Mouse (Mus musculus): ENCODE measurements around the gene March9. TPM values are rescaled to one million over a fixed set of nuclear protein-coding genes. Genes with fewer than 3 reads are reported as not detected.

Gene March9
- 1.2 and 1.3 TPM in 2 replicates for polyA plus RNA-seq (2016; fragmentation: Nextera tagmentation; extraction: Ambion mirVana)

GRCm38 (mm10) chr10:127059968-127060916 lies at the start of gene March9:
March9 (minus strand) TSS chr10:127060184.
- H3K4me1 ChIP-seq = peaks cover 56% of the 10 kb centered on the region

GRCm38 (mm10) chr10:127108262-127108583 lies 48.2 kb upstream of the March9 start:
- no peaks in the 10 kb centered on the region for H3K4me1 ChIP-seq
- peaks cover 46% of the 10 kb centered on the region for H3K36me3 ChIP-seq (replicated peaks)
- no peak overlapping the region for H3K27ac ChIP-seq (replicated peaks)
- DNase-seq (ENCODE audit: low spot score) = no peak
- no peak overlapping the region for H3K4me3 ChIP-seq
- no peaks in the 10 kb centered on the region for H3K9me3 ChIP-seq
- 86% methylated on average over 3 of the region's 3 CpGs for WGBS
- no peaks in the 10 kb centered on the region for H3K27me3 ChIP-seq (replicated peaks; ENCODE audit: low read depth, poor library complexity, severe bottlenecking)

More at GRCm38 (mm10) chr10:127059968-127060916, at the start of gene March9:
- Histone ChIP-seq H3K4me3 (peak within 1 kb of the TSS; percentile 95), H3K27ac (replicated peaks) (peak within 1 kb of the TSS; percentile 88), H3K36me3 (replicated peaks) (peaks cover 35% of the 10 kb centered on the region), H3K9me3 (no peaks in the 10 kb centered on the region), H3K27me3 (replicated peaks; ENCODE audit: low read depth, poor library complexity, severe bottlenecking) (peaks cover 61% of the 10 kb centered on the region)
- DNase-seq (ENCODE audit: low spot score) = peak; percentile 82
- under 1% methylated on average over 67 of the region's 72 CpGs for WGBS

GRCm38 (mm10) chr10:127107563-127108261 lies 47.7 kb upstream of the March9 start:
- 91% methylated on average over 16 of the region's 16 CpGs for WGBS
- no peaks in the 10 kb centered on the region for H3K9me3 ChIP-seq
- no peak for DNase-seq (ENCODE audit: low spot score)
- no peak overlapping the region for H3K4me3 ChIP-seq
- no peaks in the 10 kb centered on the region for H3K4me1 ChIP-seq
- H3K27me3 ChIP-seq (replicated peaks; ENCODE audit: low read depth, poor library complexity, severe bottlenecking) = no peaks in the 10 kb centered on the region
- no peak overlapping the region for H3K27ac ChIP-seq (replicated peaks)
- H3K36me3 ChIP-seq (replicated peaks) = peaks cover 43% of the 10 kb centered on the region

DNA sequence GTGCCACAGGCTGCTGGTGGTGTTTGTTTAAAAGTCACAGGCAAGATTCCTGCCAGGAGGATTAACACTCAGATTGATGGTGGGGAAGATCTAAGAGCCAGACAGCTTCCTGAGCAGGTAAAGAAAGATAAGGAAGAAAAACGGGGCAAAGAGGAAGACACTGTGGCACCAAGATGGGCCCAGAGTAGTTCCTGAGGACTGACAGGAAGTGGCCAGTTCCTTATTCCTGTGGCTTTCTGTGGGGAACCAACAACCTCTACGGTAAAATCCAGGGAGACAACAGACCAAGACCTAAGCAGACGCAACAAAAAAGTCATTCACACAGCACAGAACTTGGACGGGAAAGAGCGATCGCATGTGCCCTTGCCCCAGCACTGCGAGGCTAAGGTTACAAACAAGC lies 43.6 kb upstream of the March9 start:
- no peak overlapping the region for H3K4me3 ChIP-seq
- WGBS = 84% methylated on average over 7 of the region's 7 CpGs
- no peaks in the 10 kb centered on the region for H3K9me3 ChIP-seq
- peaks cover 52% of the 10 kb centered on the region for H3K36me3 ChIP-seq (replicated peaks)
- no peaks in the 10 kb centered on the region for H3K27me3 ChIP-seq (replicated peaks; ENCODE audit: low read depth, poor library complexity, severe bottlenecking)
- no peak for DNase-seq (ENCODE audit: low spot score)
- no peak overlapping the region for H3K27ac ChIP-seq (replicated peaks)
- no peaks in the 10 kb centered on the region for H3K4me1 ChIP-seq

- WGBS = 82% methylated on average over 6 of the region's 6 CpGs
- Histone ChIP-seq H3K9me3 (no peaks in the 10 kb centered on the region), H3K27me3 (replicated peaks; ENCODE audit: low read depth, poor library complexity, severe bottlenecking) (no peaks in the 10 kb centered on the region), H3K36me3 (replicated peaks) (peaks cover 63% of the 10 kb centered on the region), H3K4me3 (no peak overlapping the region), H3K4me1 (no peaks in the 10 kb centered on the region), H3K27ac (replicated peaks) (no peak overlapping the region)
- no peak for DNase-seq (ENCODE audit: low spot score)
Observed at GRCm38 (mm10) chr10:127101151-127101550, 41.2 kb upstream of the March9 start.

GRCm38 (mm10) chr10:127100414-127100813 lies 40.4 kb upstream of the March9 start:
- 87% methylated on average over 8 of the region's 8 CpGs for WGBS
- H3K36me3 ChIP-seq (replicated peaks) = peaks cover 66% of the 10 kb centered on the region
- H3K27ac ChIP-seq (replicated peaks) = no peak overlapping the region
- no peak overlapping the region for H3K4me3 ChIP-seq
- no peaks in the 10 kb centered on the region for H3K9me3 ChIP-seq
- no peaks in the 10 kb centered on the region for H3K4me1 ChIP-seq
- DNase-seq (ENCODE audit: low spot score) = no peak
- no peaks in the 10 kb centered on the region for H3K27me3 ChIP-seq (replicated peaks; ENCODE audit: low read depth, poor library complexity, severe bottlenecking)

- Histone ChIP-seq H3K4me3 (no peak overlapping the region), H3K36me3 (replicated peaks) (peaks cover 67% of the 10 kb centered on the region), H3K27ac (replicated peaks) (no peak overlapping the region), H3K4me1 (0 out of 2 replicates have a peak, but pooled peaks cover under 1% of the 10 kb centered on the region), H3K9me3 (no peaks in the 10 kb centered on the region), H3K27me3 (replicated peaks; ENCODE audit: low read depth, poor library complexity, severe bottlenecking) (no peaks in the 10 kb centered on the region)
- no peak for DNase-seq (ENCODE audit: low spot score)
- WGBS = 92% methylated on average over 15 of the region's 15 CpGs
Observed at GRCm38 (mm10) chr10:127099868-127100267, 39.9 kb upstream of the March9 start.

DNA sequence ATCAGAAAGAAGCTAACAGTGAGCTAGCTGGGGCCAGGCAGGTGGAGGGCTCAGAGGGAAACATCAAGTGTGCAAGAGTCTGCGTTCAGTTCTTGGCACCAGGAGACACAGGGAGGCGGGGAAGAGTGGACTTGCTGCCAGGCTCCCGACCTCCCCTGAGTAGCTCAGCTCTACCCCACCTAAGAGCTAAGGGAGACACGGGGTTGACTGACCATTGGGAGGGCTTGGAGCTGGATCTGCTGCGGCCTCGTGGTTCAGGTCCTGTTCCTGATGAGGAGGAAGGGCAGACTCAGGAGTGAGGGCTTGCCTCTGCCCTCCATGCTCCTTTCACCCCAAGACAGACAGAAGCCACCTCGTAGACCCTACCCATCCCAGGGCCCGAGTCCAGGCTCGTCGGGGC lies 39.2 kb upstream of the March9 start:
- no peak for DNase-seq (ENCODE audit: low spot score)
- no peaks in the 10 kb centered on the region for H3K9me3 ChIP-seq
- H3K4me3 ChIP-seq = no peak overlapping the region
- peaks cover 4% of the 10 kb centered on the region for H3K27me3 ChIP-seq (replicated peaks; ENCODE audit: low read depth, poor library complexity, severe bottlenecking)
- 91% methylated on average over 10 of the region's 10 CpGs for WGBS
- H3K36me3 ChIP-seq (replicated peaks) = peaks cover 66% of the 10 kb centered on the region
- H3K27ac ChIP-seq (replicated peaks) = no peak overlapping the region
- 0 out of 2 replicates have a peak, but pooled peaks cover 5% of the 10 kb centered on the region for H3K4me1 ChIP-seq

- WGBS = 77% methylated on average over 20 of the region's 20 CpGs
- no peak overlapping the region for H3K4me3 ChIP-seq
- no peak for DNase-seq (ENCODE audit: low spot score)
- peaks cover 11% of the 10 kb centered on the region for H3K27me3 ChIP-seq (replicated peaks; ENCODE audit: low read depth, poor library complexity, severe bottlenecking)
- 0 out of 2 replicates have a peak, but pooled peaks cover 5% of the 10 kb centered on the region for H3K4me1 ChIP-seq
- H3K9me3 ChIP-seq = no peaks in the 10 kb centered on the region
- H3K36me3 ChIP-seq (replicated peaks) = peaks cover 62% of the 10 kb centered on the region
- H3K27ac ChIP-seq (replicated peaks) = no peak overlapping the region
Observed at GRCm38 (mm10) chr10:127098514-127098913, 38.5 kb upstream of the March9 start.

GRCm38 (mm10) chr10:127094382-127094802 lies 34.4 kb upstream of the March9 start:
- no peak for DNase-seq (ENCODE audit: low spot score)
- H3K27ac ChIP-seq (replicated peaks) = no peak overlapping the region
- WGBS = 71% methylated on average over 7 of the region's 7 CpGs

GRCm38 (mm10) chr10:127092742-127093141 lies 32.8 kb upstream of the March9 start:
- peaks cover 32% of the 10 kb centered on the region for H3K36me3 ChIP-seq (replicated peaks)
- H3K27ac ChIP-seq (replicated peaks) = no peak overlapping the region
- H3K9me3 ChIP-seq = no peaks in the 10 kb centered on the region
- no peak overlapping the region for H3K4me3 ChIP-seq
- peaks cover 69% of the 10 kb centered on the region for H3K27me3 ChIP-seq (replicated peaks; ENCODE audit: low read depth, poor library complexity, severe bottlenecking)
- peaks cover 26% of the 10 kb centered on the region for H3K4me1 ChIP-seq
- DNase-seq (ENCODE audit: low spot score) = no peak
- 51% methylated on average over 4 of the region's 4 CpGs for WGBS

More at GRCm38 (mm10) chr10:127094382-127094802, 34.4 kb upstream of the March9 start:
- H3K27me3 ChIP-seq (replicated peaks; ENCODE audit: low read depth, poor library complexity, severe bottlenecking) = peaks cover 52% of the 10 kb centered on the region
- peaks cover 49% of the 10 kb centered on the region for H3K36me3 ChIP-seq (replicated peaks)
- H3K4me3 ChIP-seq = no peak overlapping the region
- no peaks in the 10 kb centered on the region for H3K9me3 ChIP-seq
- peaks cover 26% of the 10 kb centered on the region for H3K4me1 ChIP-seq

GRCm38 (mm10) chr10:127091507-127092396 lies 31.8 kb upstream of the March9 start:
- no peaks in the 10 kb centered on the region for H3K9me3 ChIP-seq
- DNase-seq (ENCODE audit: low spot score) = no peak
- peak overlapping the region; percentile 35 for H3K4me3 ChIP-seq
- H3K27ac ChIP-seq (replicated peaks) = no peak overlapping the region
- 9% methylated on average over 51 of the region's 51 CpGs for WGBS
- H3K4me1 ChIP-seq = peaks cover 26% of the 10 kb centered on the region
- peaks cover 22% of the 10 kb centered on the region for H3K36me3 ChIP-seq (replicated peaks)
- H3K27me3 ChIP-seq (replicated peaks; ENCODE audit: low read depth, poor library complexity, severe bottlenecking) = peaks cover 78% of the 10 kb centered on the region
